Mouse (Mus musculus) hindbrain, embryonic 15.5 days (tissue): ENCODE results near the gene Dock7. TPM values are rescaled to one million over a fixed set of nuclear protein-coding genes. Genes with fewer than 3 reads are reported as not detected.

Experiments used
- polyA plus RNA-seq: library from polyadenylated mRNA; unstranded; fragments of >200 nt; fragmentation: Nextera tagmentation; extraction: Ambion mirVana; gene quantifications from 2 replicates; pipeline ENCODE4 v1.2.1, GENCODE M21; 2015

The Dock7 gene
- polyA plus RNA-seq, 1 experiment from 2014 or later, result 58.1 TPM

Other genes with a start within 250 kb of the Dock7 start
- gene Usp1, start 197.1 kb downstream of the Dock7 start, polyA plus RNA-seq, result 33.2 and 40.3 TPM in 2 replicates
- gene Angptl3, start 90.0 kb downstream of the Dock7 start, polyA plus RNA-seq, result 1.2 and 1.4 TPM in 2 replicates
- 17.3 and 18.6 TPM in 2 replicates for gene Atg4c, start 73.0 kb upstream of the Dock7 start, polyA plus RNA-seq
- 0.24 and 0.51 TPM in 2 replicates for gene Gm12689, start 175.0 kb upstream of the Dock7 start, polyA plus RNA-seq